ENCODE assay signal across 11 mouse cellular contexts in the genomic region with DNA sequence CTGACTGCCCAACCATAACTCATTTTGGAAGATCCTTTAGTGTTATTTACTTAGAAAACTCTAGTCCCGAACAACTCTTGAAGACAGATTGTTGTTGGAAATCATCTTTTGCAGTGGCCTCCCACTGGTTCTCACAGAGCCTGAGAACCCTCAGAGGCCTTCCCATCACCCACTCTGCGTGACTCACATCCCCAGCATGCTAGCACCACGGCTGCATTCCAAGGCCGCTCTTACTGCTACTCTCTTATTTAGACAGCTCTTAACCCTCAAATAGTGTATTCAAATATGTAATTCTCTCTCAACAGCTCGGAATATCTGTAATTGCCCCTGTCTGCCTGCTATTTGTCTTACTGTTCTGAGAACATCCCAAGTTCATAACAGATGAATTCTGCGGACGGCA. TPM values are rescaled to one million over a fixed set of nuclear protein-coding genes. Genes with fewer than 3 reads are reported as not detected.
DNase-seq lines count a peak whose midpoint lies in the region; ATAC-seq and TF ChIP-seq lines count a peak whose summit lies in the region.
"Had no signal": no experiment of that assay in that cellular context is flagged by ENCODE, and none has a peak within 500 bp of the region (broad histone marks: within the 10 kb centered on the region; RNA-seq: fewer than 3 reads in every experiment).

No protein-coding gene starts in this region.

- no peak overlapping the region for H3K9ac ChIP-seq in kidney, postnatal 0 days (ENCODE audit: low read depth, low read length)
- no peak overlapping the region for H3K9ac ChIP-seq in kidney, embryonic 15.5 days
- no peak overlapping the region for H3K9ac ChIP-seq in neural tube, embryonic 15.5 days (replicated peaks)
- H3K9ac ChIP-seq: heart, embryonic 15.5 days; liver, embryonic 13.5 days had no signal

- TF ChIP-seq CTCF in kidney, postnatal 0 days (IDR thresholded peaks at IDR 0.05; ENCODE audit: low read depth) = no peak

- no peaks in the 10 kb centered on the region for H3K36me3 ChIP-seq in kidney, postnatal 0 days (ENCODE audit: insufficient read depth, low read length)
- no peaks in the 10 kb centered on the region for H3K36me3 ChIP-seq in kidney, embryonic 15.5 days
- H3K36me3 ChIP-seq in neural tube, embryonic 15.5 days = no peaks in the 10 kb centered on the region
- H3K36me3 ChIP-seq: heart, embryonic 15.5 days; liver, embryonic 13.5 days had no signal

- no peaks in the 10 kb centered on the region for H3K9me3 ChIP-seq in kidney, postnatal 0 days (replicated peaks; ENCODE audit: low read length)
- no peaks in the 10 kb centered on the region for H3K9me3 ChIP-seq in kidney, embryonic 15.5 days (replicated peaks)
- no peaks in the 10 kb centered on the region for H3K9me3 ChIP-seq in neural tube, embryonic 15.5 days (replicated peaks)
- H3K9me3 ChIP-seq: heart, embryonic 15.5 days; liver, embryonic 13.5 days had no signal

- no peak overlapping the region for H3K27ac ChIP-seq in kidney, postnatal 0 days
- H3K27ac ChIP-seq in kidney, embryonic 15.5 days = no peak overlapping the region
- no peak overlapping the region for H3K27ac ChIP-seq in neural tube, embryonic 15.5 days (replicated peaks)
- H3K27ac ChIP-seq: heart, embryonic 15.5 days; liver, embryonic 13.5 days had no signal

- WGBS in kidney, postnatal 0 days = 57% methylated on average over 7 of the region's 7 CpGs
- WGBS in kidney, embryonic 15.5 days = 63% methylated on average over 7 of the region's 7 CpGs
- 76% methylated on average over 7 of the region's 7 CpGs for WGBS in neural tube, embryonic 15.5 days

- H3K27me3 ChIP-seq in kidney, postnatal 0 days (ENCODE audit: insufficient read depth, low read length) = no peaks in the 10 kb centered on the region
- no peaks in the 10 kb centered on the region for H3K27me3 ChIP-seq in kidney, embryonic 15.5 days
- H3K27me3 ChIP-seq in neural tube, embryonic 15.5 days (replicated peaks) = no peaks in the 10 kb centered on the region
- H3K27me3 ChIP-seq: heart, embryonic 15.5 days; liver, embryonic 13.5 days had no signal

- no peak overlapping the region for H3K4me2 ChIP-seq in kidney, postnatal 0 days (ENCODE audit: low read length)
- no peak overlapping the region for H3K4me2 ChIP-seq in kidney, embryonic 15.5 days
- no peak overlapping the region for H3K4me2 ChIP-seq in neural tube, embryonic 15.5 days
- H3K4me2 ChIP-seq: heart, embryonic 15.5 days; liver, embryonic 13.5 days had no signal

- no peak for ATAC-seq in kidney, postnatal 0 days (replicated peaks; ENCODE audit: low FRiP score, low read depth)
- ATAC-seq in kidney, embryonic 15.5 days (replicated peaks; ENCODE audit: low FRiP score) = no peak
- no peak for ATAC-seq in neural tube, embryonic 15.5 days (ENCODE audit: low FRiP score)

- no peak overlapping the region for H3K4me3 ChIP-seq in kidney, postnatal 0 days (replicated peaks; ENCODE audit: low read depth, low read length)
- H3K4me3 ChIP-seq in kidney, embryonic 15.5 days (replicated peaks) = no peak overlapping the region
- H3K4me3 ChIP-seq in neural tube, embryonic 15.5 days (replicated peaks) = no peak overlapping the region
- H3K4me3 ChIP-seq: heart, embryonic 15.5 days; liver, embryonic 13.5 days had no signal

- DNase-seq in kidney, postnatal 0 days (ENCODE audit: low spot score) = peak; percentile 63
- DNase-seq in adrenal gland, adult (ENCODE audit: inconsistent age in 2 of 2, low spot score in 1 of 2) = peak; percentile 73 to 86
- DNase-seq in frontal cortex, postnatal 36 days (ENCODE audit: low spot score in 2 of 2) = peak; percentile 68 to 71
- DNase-seq in lung, postnatal 25 days (ENCODE audit: low spot score) = peak; percentile 50
- DNase-seq in c-Kit-positive CD71-positive TER-119-positive erythroid progenitor cells, embryonic 14.5 days (ENCODE audit: low spot score) = no peak
- no peak for DNase-seq in testis, postnatal 14 days (ENCODE audit: low spot score)
- DNase-seq: liver, embryonic 13.5 days; thymus, postnatal 25 days had no signal

- H3K4me1 ChIP-seq in kidney, postnatal 0 days (replicated peaks; ENCODE audit: insufficient read depth, low read length) = peaks cover 4% of the 10 kb centered on the region; the same call in 1 of the 2 replicates
- H3K4me1 ChIP-seq in kidney, embryonic 15.5 days = peaks cover 11% of the 10 kb centered on the region
- H3K4me1 ChIP-seq in neural tube, embryonic 15.5 days = no peaks in the 10 kb centered on the region

RNA-seq across cellular contexts. Expression of gene Fam160a1, which starts 2.9 kb away (rescaled TPM):
- polyA plus RNA-seq in kidney, postnatal 0 days (2015; fragmentation: Nextera tagmentation; extraction: Ambion mirVana) = 5.5 and 6.8 TPM in 2 replicates
- 5.0 and 5.1 TPM in 2 replicates for polyA plus RNA-seq in kidney, embryonic 15.5 days (2015; fragmentation: Nextera tagmentation; extraction: Ambion mirVana)
- 0.31 and 1.8 TPM in 2 replicates for polyA plus RNA-seq in neural tube, embryonic 15.5 days (2015; fragmentation: Nextera tagmentation; extraction: Ambion mirVana)

Comparison
In these comparisons a context has a peak if more than half of its experiments do, and no peak if none do; other contexts are left out.
1. DNase-seq: peak in kidney, postnatal 0 days (single experiment), adrenal gland, adult (2 of 2), frontal cortex, postnatal 36 days (2 of 2) and lung, postnatal 25 days (single experiment); none in c-Kit-positive CD71-positive TER-119-positive erythroid progenitor cells, embryonic 14.5 days (single experiment) and testis, postnatal 14 days (single experiment).